In the genomic region with DNA sequence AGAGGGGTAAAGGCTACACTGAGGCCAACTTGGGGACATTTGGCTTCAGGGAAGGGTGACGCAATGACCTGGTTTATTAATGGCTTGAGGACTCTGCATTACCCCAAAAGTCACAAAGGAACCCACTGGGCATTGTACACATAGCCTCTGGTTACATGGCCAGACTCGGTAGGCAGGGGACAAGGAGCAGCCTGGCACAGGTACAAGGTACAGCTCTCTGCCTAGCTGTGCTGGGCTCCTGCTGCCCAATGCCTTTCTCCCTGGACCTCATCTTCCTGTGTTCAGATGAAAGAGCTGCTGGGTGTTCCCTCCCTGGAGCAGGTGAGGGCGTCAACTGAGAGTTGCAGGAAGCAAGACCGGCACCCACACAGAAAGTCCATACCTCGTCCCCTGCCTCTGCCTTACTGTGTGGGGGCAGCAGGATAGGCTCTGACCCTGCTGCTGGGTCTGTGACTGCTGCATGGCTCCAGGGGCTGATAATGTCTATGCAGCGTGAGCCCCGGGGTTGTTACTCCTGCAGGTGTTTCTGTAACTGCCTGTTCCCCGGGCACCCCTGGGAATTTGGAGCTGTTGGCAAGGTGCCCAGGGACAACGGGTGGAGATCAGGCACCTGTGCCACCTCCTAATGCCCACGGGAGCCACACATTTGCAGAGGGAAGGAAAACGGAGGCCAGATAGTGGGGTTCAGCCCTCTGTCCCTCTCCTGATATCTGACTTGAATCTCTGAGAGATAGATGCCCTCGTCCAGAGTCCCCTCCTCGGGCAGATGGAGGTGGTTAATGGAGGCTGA, we compare ENCODE assay signal across 17 mouse cellular contexts.
"Had no signal": no experiment of that assay in that cellular context is flagged by ENCODE, and none has a peak within 500 bp of the region (broad histone marks: within the 10 kb centered on the region; RNA-seq: fewer than 3 reads in every experiment).

No protein-coding gene starts in this region.

- H3K27me3 ChIP-seq: neural tube, embryonic 15.5 days had no signal

- H3K36me3 ChIP-seq: kidney, embryonic 15.5 days; limb, embryonic 15.5 days; midbrain, embryonic 10.5 days; neural tube, embryonic 15.5 days had no signal

- H3K9ac ChIP-seq: kidney, embryonic 15.5 days; limb, embryonic 15.5 days; liver, embryonic 14.5 days; neural tube, embryonic 15.5 days had no signal

- H3K4me3 ChIP-seq: kidney, embryonic 15.5 days; limb, embryonic 15.5 days; midbrain, embryonic 10.5 days; myocyte; neural tube, embryonic 15.5 days had no signal

- DNase-seq: kidney, adult 11 months; kidney, postnatal 36 days; layer of hippocampus, adult 9-11 months; lung, adult 2 months; lung, postnatal 36 days; midbrain, embryonic 14.5 days; right cerebral cortex, adult 18-20 months; right cerebral cortex, postnatal 25 days; thymus, adult 18-20 months; thymus, postnatal 14 days had no signal

- H3K9me3 ChIP-seq: kidney, embryonic 15.5 days; limb, embryonic 15.5 days; midbrain, embryonic 10.5 days; neural tube, embryonic 15.5 days had no signal

- ATAC-seq: lung, postnatal 0 days had no signal

- H3K27ac ChIP-seq: kidney, embryonic 15.5 days; limb, embryonic 15.5 days; liver, embryonic 14.5 days; midbrain, embryonic 10.5 days; neural tube, embryonic 15.5 days had no signal

- H3K4me2 ChIP-seq: kidney, embryonic 15.5 days; limb, embryonic 15.5 days; neural tube, embryonic 15.5 days had no signal
